Mouse (Mus musculus) gastrocnemius, adult 2 months (tissue): ENCODE data around the gene Adamts16. TPM values are rescaled to one million over a fixed set of nuclear protein-coding genes. Genes with fewer than 3 reads are reported as not detected.
A peak's percentile ranks its signal among the peaks of the same experiment; 100 is the strongest.
"Not testable (repeated sequence)": the region's sequence is repeated elsewhere in the genome, so short reads cannot be mapped to it uniquely, and the experiment has no call there.

Source experiments
- DNase-seq: peaks from one replicate; pipeline ENCODE4 v3.0.0; 2022
- H3K27ac ChIP-seq: fragments of 200-600 bp; 2 replicates; pipeline ENCODE4 v1.8.1; 2022; ENCODE audit warnings: mild to moderate bottlenecking
- H3K4me3 ChIP-seq: fragments of 200-600 bp; 2 replicates; pipeline ENCODE4 v1.8.1; 2022; ENCODE audit warnings: mild to moderate bottlenecking, moderate library complexity
- CTCF ChIP-seq: fragments of 200-600 bp; IDR thresholded peaks from 2 replicates; pipeline ENCODE4 v1.8.1; 2022; ENCODE audit warnings: antibody characterized with exemption, mild to moderate bottlenecking, moderate library complexity
- intact Hi-C: fragments of 180-260 bp; cut with DNase I; formaldehyde crosslinking; loops from one replicate; pipeline ENCODE4 v1.15.1; 2025
- long read RNA-seq, 2 experiments: library from polyadenylated mRNA; stranded (forward); transcript quantifications; one replicate each; pipeline ENCODE4 v2.0.0; 2021
- total RNA-seq, 2 experiments: library from RNA; stranded (reverse); gene quantifications; 2 replicates each; pipeline ENCODE4 v1.2.3; 2021

Gene Adamts16
- under 1 TPM; 0.20 to 0.56 TPM for total RNA-seq
- long read RNA-seq, experiment 1, result 0 reads
- long read RNA-seq, experiment 2, result 0 reads

DNA sequence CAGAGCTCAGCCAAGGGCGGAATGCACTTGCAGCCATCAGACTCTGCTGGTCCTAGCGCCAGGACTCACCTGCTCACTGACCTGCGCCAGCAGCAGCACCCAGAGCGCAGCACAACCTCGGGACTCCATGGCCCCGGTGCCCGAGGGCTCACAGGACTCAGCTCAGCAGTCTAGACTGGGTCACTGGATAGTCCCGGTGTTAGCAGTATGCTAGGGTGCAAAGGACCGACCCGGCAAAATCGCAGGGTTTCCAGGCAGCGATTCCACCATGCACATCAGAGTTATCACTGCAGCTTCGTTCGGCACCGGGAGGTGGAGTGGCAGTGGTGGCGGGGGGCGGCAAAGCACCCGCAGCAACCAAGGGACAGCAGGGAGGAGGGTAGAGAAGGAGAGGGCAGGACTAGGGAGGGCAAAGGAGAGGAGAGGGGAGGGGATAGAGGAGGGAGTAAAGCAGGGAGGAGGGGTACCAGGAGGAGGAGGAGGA is at the start of gene Adamts16:
Gene Adamts16 (minus strand): TSS at position 391 of the 484 bp plus-strand sequence.
- intact Hi-C loops, result loop anchor here (10.0 kb wide), 1 partner anchor 163 kb away; no protein-coding TSS in a partner anchor
- TF ChIP-seq CTCF, result no peak
- no peak within 1 kb of the TSS for H3K27ac ChIP-seq
- DNase-seq, result no peak
- peak within 1 kb of the TSS; percentile 52 for H3K4me3 ChIP-seq

DNA sequence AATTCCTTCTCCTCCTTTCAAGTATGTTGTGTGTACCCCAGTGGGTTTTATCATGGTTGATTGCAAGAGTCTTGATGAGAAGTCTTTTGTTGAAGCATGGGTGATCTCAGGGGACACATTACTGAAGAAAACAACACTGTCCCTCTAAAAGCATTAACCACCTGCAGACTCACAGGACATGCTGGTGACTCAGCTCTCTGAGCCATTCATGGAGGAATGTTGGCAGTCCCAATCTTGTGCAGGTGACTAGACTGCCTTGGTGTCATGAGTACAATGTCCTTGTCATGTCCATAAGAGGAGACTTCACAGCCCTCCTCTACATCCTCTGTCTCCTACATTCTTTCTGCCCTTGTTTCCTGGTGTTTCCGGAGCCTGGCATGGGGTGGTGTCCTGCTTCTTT is 45.5 kb upstream of the Adamts16 start:
- TF ChIP-seq CTCF, result no peak

GRCm38 (mm10) chr13:70885006-70885405 is 43.4 kb upstream of the Adamts16 start:
- no peak overlapping the region for H3K27ac ChIP-seq
- TF ChIP-seq CTCF, result no peak
- no peak for DNase-seq
- no peak overlapping the region for H3K4me3 ChIP-seq
- intact Hi-C loops, result no loop called here

More for the DNA sequence above, 45.5 kb upstream of the Adamts16 start:
- DNase-seq, result no peak
- no peak overlapping the region for H3K4me3 ChIP-seq
- intact Hi-C loops, result no loop called here
- H3K27ac ChIP-seq, result no peak overlapping the region

DNA sequence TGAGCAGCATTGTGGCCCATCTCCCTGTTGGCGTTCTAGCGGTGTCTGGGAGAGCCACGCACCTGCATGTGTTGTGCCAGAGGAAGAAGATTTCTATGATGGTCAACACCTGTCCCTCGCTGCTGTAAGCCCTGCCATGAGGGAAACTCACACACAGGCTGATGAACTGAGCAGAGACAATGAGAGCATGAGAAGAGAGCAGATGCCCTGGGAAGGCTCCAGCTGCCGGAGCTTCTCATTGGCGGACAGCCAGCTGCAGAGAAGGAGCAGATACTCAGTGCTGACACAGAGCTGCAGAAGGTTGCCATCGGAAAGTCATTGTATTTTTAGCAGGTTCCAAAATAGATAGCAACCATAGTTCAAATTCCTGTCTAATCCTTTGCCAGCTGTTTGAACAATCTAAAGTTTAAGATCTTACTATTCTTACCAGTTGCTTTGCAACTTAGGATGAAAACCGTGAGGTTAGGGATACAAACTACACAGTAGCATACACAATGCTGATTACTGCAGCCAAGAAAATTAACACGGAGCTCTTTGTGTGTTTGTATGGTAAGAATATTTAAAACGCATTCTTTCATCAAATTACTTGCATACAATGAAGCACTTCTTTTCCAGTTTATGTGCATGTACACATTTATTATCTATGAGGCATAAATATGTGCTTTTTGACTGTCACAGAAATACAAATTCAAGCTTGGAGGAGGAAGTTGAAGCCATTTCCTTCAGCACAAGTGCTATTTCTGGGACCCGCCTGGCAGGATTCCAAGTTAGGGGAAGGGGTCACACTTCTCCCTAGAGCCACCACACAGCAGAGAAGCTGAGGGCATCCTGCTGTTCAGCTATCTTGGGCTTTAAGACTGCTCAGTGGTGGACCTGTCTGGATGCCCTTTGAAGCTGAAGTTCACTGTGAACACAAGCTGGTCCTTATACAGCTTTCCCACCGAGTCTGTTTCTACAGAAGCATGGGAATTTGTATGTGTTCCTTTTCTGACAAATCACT is 42.6 kb upstream of the Adamts16 start:
- no peak for TF ChIP-seq CTCF
- DNase-seq, result peak; percentile 70
- intact Hi-C loops, result no loop called here
- H3K27ac ChIP-seq, result no peak overlapping the region
- peak overlapping the region; percentile 2; the same call in 1 of the 2 replicates for H3K4me3 ChIP-seq

GRCm38 (mm10) chr13:70879971-70880370 is 38.4 kb upstream of the Adamts16 start:
- H3K4me3 ChIP-seq, intact Hi-C loops, H3K27ac ChIP-seq, DNase-seq: not testable (repeated sequence)

- TF ChIP-seq CTCF, result no peak
- no peak for DNase-seq
- Histone ChIP-seq H3K27ac (no peak overlapping the region), H3K4me3 (no peak overlapping the region)
- intact Hi-C loops, result no loop called here
Observed at GRCm38 (mm10) chr13:70877550-70877913, 35.9 kb upstream of the Adamts16 start.

DNA sequence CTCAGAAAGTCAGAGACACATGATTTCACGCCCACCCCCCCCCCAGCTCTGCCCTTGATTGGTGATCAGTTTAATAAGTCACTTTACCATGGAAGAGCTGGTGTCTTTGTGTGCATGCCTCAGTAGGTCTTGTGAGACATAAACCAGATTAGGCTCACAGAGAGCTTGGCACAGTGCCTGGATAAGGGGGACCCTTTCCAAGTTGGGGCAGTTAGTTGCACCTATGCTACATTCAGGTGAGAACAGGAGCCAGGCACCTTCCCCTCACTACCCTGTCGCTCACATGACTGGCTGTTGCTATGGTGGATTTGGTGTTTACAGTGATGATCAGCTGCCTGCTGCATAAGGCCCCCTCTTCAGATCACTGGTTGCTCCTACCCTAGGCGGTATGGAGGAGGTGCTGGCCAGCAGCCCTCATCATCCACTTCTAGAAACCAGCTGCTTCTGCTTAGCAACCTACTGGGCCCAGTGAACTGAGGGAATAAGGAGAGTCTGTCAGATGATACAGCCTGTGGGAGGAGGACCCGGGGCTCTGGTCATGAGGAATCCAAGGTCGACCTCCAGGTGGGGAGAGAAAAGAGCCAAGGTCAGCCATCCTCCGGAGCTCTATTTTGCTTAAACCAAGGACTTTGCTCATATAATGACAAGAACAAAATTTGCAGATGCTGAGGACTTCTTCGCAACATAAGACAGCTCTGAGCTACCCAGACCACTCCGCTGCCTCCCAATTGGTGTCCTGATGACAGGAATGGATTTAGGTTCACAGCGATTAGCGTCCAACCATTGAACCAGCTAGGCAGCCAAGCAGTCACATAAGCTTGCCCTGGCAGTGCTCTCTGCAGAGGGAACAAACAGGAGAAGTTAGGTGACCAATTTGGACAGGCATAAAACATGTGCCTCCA is 35.3 kb upstream of the Adamts16 start:
- H3K27ac ChIP-seq, result no peak overlapping the region
- intact Hi-C loops, result no loop called here
- DNase-seq, result no peak
- no peak for TF ChIP-seq CTCF
- H3K4me3 ChIP-seq, result no peak overlapping the region

DNA sequence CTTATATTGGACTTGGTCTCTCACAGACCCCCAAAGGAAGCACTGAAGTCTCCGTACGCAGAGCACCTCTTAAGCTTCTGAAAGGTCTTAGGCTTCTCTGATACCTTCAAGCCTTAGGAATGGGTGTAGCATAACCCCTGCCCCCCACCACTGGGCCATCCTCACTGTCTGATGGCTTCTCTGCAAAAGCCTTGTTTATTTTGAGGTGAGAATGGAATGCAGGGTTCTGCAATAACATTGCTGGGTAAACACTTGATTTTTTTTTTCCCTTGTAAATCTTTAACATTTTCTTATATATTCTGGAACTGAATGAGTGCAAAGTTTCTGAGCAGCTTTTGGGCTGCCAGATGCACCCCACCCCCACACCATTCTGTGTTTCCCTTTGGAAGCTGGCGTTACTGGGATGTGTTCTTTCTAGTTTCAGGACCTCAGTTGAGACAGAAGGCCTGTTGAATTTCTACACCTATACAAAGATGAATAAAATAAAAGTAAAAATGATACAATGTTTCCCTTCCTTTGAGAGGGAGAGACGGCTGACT is 33.9 kb upstream of the Adamts16 start:
- intact Hi-C loops, result no loop called here
- H3K4me3 ChIP-seq, result no peak overlapping the region
- DNase-seq, result no peak
- no peak overlapping the region for H3K27ac ChIP-seq
- no peak for TF ChIP-seq CTCF

DNA sequence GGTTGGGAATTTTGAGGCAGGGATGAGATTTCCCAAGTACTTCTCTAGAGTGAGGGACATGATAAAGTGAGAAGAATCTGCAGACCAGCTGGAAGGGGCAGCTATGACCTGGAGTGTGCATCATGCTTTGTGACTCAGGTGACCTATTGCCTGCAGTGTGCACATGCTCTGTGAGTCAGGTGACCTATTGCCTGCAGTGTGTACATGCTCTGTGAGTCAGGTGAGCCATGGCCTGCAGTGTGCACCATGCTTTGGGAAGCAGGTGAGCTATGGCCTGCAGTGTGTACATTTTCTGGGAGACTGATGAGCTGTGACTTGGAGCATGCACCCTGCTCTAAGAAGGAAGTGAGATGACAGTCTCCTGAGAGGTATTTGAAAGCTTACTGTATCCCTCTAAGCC is 33.1 kb upstream of the Adamts16 start:
- no peak for DNase-seq
- no peak for TF ChIP-seq CTCF
- intact Hi-C loops, result no loop called here
- Histone ChIP-seq H3K4me3 (no peak overlapping the region), H3K27ac (no peak overlapping the region)

GRCm38 (mm10) chr13:70873851-70874250 is 32.2 kb upstream of the Adamts16 start:
- H3K27ac ChIP-seq, H3K4me3 ChIP-seq, DNase-seq, intact Hi-C loops: not testable (repeated sequence)

DNA sequence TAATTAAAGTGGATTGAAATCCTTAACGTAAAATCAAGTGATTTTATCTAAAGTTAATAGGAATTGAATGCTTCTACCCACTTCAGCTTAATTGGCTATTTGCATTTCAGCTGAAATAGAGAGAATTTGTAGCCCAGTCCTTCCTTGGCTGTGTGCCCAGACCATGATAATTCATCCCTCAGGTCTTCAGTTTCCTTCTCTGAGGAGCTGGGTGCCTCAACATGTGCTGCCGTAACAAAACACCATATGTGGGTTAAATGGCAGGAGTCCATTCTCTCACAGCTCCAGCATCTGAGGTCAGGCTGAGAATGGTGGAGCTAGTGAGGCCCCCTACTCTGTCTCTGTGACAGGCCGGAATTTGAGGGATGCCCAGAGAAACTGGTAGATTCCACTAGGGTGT is 29.4 kb upstream of the Adamts16 start:
- intact Hi-C loops, result no loop called here
- no peak overlapping the region for H3K4me3 ChIP-seq
- no peak for DNase-seq
- H3K27ac ChIP-seq, result no peak overlapping the region
- TF ChIP-seq CTCF, result no peak

DNA sequence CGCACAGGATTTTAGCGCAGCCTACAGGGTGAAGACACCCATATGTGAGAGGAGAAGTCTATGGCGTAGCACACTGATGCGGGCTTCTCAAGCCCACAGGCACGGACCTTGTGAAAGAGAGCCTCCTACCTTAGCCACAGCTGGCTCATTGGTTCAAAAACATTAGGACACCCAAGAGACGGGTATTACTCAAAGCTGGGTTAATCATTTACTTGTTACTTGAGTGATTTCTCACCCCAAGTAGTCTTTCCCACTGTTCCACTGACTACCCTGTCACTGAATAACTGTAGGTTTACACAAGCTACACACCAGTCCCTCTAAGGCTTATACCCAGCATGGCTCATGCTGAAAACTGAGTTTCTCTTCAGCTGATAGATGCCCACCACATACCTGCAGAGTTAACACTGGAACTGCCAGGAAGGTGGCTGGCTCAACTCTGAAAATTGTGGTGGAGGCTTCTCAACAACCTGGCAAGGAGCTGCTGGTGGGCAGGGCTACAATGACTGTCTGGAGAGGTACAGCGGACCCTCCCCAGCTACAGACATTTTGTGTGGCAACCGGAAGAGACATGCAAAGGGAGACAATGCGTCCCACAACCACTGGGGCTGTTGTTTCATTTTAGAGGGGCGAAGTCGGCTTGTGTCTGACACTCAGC is 25.5 kb upstream of the Adamts16 start:
- Histone ChIP-seq H3K27ac (no peak overlapping the region), H3K4me3 (no peak overlapping the region)
- TF ChIP-seq CTCF, result no peak
- intact Hi-C loops, result no loop called here
- DNase-seq, result no peak
